Mouse (Mus musculus): ENCODE results near the gene Lrch3. TPM values are rescaled to one million over a fixed set of nuclear protein-coding genes. Genes with fewer than 3 reads are reported as not detected.
"Not testable (repeated sequence)": the region's sequence is repeated elsewhere in the genome, so short reads cannot be mapped to it uniquely, and the experiment has no call there.

The Lrch3 gene
- total RNA-seq, 2 experiments from 2014 or later = 27.9 to 33.1 TPM

- no peak for DNase-seq (ENCODE audit: low spot score in 2 of 2)
Measured at GRCm38 (mm10) chr16:33048686-33049085, 134.8 kb downstream of the Lrch3 start.

- no peak for DNase-seq (ENCODE audit: low spot score in 2 of 2)
Measured at GRCm38 (mm10) chr16:33049809-33050208, 135.9 kb downstream of the Lrch3 start.

GRCm38 (mm10) chr16:33053141-33053540, 139.2 kb downstream of the Lrch3 start:
- DNase-seq (ENCODE audit: low spot score in 2 of 2) = no peak

GRCm38 (mm10) chr16:33054927-33055326, 141.0 kb downstream of the Lrch3 start:
- not testable (repeated sequence) for DNase-seq (ENCODE audit: low spot score in 2 of 2)

- DNase-seq (ENCODE audit: low spot score in 2 of 2) = no peak
Measured at GRCm38 (mm10) chr16:33055655-33056054, 141.8 kb downstream of the Lrch3 start.

GRCm38 (mm10) chr16:33056095-33056785, 142.3 kb downstream of the Lrch3 start, which contains the start of the genes Iqcg and Rpl35a:
Gene Iqcg (minus strand): TSS chr16:33056218.
Gene Rpl35a (plus strand): TSS chr16:33056453.
- DNase-seq (ENCODE audit: low spot score in 2 of 2) = peak; percentile 88 to 91

- DNase-seq (ENCODE audit: low spot score in 2 of 2) = no peak
Measured at GRCm38 (mm10) chr16:33056786-33057185, 142.9 kb downstream of the Lrch3 start.

GRCm38 (mm10) chr16:33058033-33058432, 144.1 kb downstream of the Lrch3 start:
- no peak for DNase-seq (ENCODE audit: low spot score in 2 of 2)

GRCm38 (mm10) chr16:33058656-33059055, 144.8 kb downstream of the Lrch3 start:
- DNase-seq (ENCODE audit: low spot score in 2 of 2) = not testable (repeated sequence)

- DNase-seq (ENCODE audit: low spot score in 2 of 2) = no peak
Measured at GRCm38 (mm10) chr16:33059471-33059870, 145.6 kb downstream of the Lrch3 start.

- no peak for DNase-seq (ENCODE audit: low spot score in 2 of 2)
Measured at GRCm38 (mm10) chr16:33060926-33061325, 147.0 kb downstream of the Lrch3 start.

GRCm38 (mm10) chr16:33061400-33061799, 147.5 kb downstream of the Lrch3 start:
- no peak for DNase-seq (ENCODE audit: low spot score in 2 of 2)

GRCm38 (mm10) chr16:33062024-33062681, 148.3 kb downstream of the Lrch3 start, which contains the start of gene Lmln:
Gene Lmln (plus strand): TSS chr16:33062521.
- peak; percentile 88 to 90 for DNase-seq (ENCODE audit: low spot score in 2 of 2)

- no peak for DNase-seq (ENCODE audit: low spot score in 2 of 2)
Measured at GRCm38 (mm10) chr16:33062682-33063131, 148.8 kb downstream of the Lrch3 start.

- DNase-seq (ENCODE audit: low spot score in 2 of 2) = no peak
Measured at GRCm38 (mm10) chr16:33063267-33063666, 149.4 kb downstream of the Lrch3 start.

GRCm38 (mm10) chr16:33064636-33065035, 150.7 kb downstream of the Lrch3 start:
- DNase-seq (ENCODE audit: low spot score in 2 of 2) = no peak

Other genes starting within 250 kb of the Lrch3 start
- gene Muc4, start 178.2 kb upstream of the Lrch3 start, total RNA-seq (2021) = not detected
- gene Muc20, start 116.7 kb upstream of the Lrch3 start, total RNA-seq (2021) = under 1 TPM in 1 of 2 experiments, not detected in 1; 0.10 TPM
- gene Smbd1, start 103.6 kb upstream of the Lrch3 start, total RNA-seq (2021) = not detected
- gene Fyttd1, start 36.6 kb upstream of the Lrch3 start, total RNA-seq (2021) = 100 to 1,000 TPM; 109 to 111 TPM
- gene Rubcn, start 36.3 kb upstream of the Lrch3 start, total RNA-seq (2021) = 10 to 100 TPM; 23.1 to 24.3 TPM
- gene Iqcg, start 142.1 kb downstream of the Lrch3 start, total RNA-seq (2021) = 1 to 10 TPM; 2.1 to 2.6 TPM
- gene Rpl35a, start 142.4 kb downstream of the Lrch3 start, total RNA-seq (2021) = 100 to 1,000 TPM; 631 to 697 TPM
- 10 to 100 TPM in 1 of 2 experiments, 1 to 10 TPM in 1; 7.9 to 23.7 TPM for gene Lmln, start 148.4 kb downstream of the Lrch3 start, total RNA-seq (2021)

Data from adrenal gland, adult 18-20 months (tissue).